Mouse (Mus musculus) ovary, postnatal 10 days (tissue): ENCODE results near the gene Cln6.

Experiments
- DNase-seq: peaks from one replicate; pipeline ENCODE4 v3.0.0; 2022; ENCODE audit warnings: low spot score

The Cln6 gene

DNA sequence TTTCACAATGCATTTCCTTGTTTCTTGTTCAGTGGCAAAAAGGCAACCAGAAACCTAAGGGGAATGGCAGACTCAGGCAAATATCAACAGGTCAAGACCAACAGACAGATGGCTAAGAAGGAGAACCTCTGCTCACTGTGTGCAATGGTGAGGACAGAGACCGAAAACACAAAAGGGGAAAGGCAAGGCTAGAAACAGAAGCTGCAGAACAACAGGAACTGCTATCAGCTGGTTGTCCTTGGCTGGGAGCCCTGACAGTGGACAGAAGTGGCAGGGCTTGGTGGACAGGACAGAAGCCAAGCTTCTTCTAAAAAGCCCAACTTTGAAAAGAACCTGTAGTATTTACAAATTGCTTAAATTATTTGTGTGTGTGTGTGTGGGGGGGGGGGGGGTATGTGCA, 55.9 kb downstream of the Cln6 start:
- DNase-seq = no peak
